Mouse (Mus musculus): ENCODE results near the gene Olfr985.

The Olfr985 gene

DNA sequence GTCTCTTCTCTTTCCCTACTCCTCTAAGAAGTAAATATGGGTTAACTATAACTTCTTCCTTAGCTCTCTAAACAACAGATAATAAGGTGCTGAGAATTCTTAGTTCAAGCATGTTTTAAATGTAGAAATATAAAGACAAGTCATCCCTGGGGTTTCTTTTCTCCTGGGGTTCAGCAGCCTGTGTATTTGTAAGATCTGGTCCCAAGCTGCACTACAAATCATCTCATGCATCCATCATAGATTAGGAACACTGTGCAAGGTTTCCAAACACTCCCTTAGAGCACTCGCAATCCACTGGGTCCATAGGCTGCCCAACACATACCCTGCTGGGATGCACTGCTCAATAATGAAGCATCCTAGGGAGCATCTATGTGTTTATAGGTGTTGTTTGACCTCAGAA, at the start of gene Olfr985:
Gene Olfr985 (minus strand): TSS at position 101 of the 400 bp plus-strand sequence.
- no peak for DNase-seq (ENCODE audit: low read depth, low spot score)

DNA sequence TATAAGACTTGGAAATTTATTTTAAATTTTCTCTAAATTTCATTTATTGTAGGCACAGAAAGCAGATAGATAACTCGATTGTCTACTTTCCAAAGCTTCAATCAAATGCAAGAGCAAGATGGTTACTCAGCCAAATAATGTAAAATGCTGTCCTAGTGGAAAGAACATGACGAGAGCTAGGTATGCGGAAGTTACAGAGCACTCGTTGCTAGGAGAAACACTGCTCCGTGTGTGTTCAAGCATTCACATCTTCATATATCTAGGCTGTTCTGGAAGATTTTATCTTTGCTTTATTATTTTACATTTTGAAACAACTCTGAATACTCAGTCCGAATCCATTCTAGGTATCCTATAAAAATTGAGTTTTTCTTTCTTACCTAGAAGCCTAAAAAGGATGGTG, 47.0 kb upstream of the Olfr985 start:
- no peak for DNase-seq (ENCODE audit: low read depth, low spot score)

DNA sequence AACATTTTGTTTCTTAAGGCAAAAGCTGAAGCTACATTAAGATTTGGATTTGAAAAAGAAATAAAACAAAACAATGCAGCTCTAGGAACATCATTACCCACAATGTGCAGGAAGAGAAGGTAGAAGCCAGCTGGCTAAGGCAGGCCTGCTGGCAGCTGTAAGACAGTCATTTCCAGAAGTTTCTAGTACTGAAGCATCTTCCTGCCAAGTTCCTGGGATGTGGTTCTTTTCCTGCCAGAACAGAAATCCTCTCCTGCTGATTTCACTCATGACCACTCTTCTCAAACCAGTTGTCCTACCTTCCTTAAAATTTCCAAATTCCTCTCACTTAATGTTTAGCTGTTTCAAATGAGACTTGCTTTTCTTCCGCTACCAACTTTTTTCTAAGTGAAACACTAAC, 36.5 kb upstream of the Olfr985 start:
- no peak for DNase-seq (ENCODE audit: low read depth, low spot score)

DNA sequence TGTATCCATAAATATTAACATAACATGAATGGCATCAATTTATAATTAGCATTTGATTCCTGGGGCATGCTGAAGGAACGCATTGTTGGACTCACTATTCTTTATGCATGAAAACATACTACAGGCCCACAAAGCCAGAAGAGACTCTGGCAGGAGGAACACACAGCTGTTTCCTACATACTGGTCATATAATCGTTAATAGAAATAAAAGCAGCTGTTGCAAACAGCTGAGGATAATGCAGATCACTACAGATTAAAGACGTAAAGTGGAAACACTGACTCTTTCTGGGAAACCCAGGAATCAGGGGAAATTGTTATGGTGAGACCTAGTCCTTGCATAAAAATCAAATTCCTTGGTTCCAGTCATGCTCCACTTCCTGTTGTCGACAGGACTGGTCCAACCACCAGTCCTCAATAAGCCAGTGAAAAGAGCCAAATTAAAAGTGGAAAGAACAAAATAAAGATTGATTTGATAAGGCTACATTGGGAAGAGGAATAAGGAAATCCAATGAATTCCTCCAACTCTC, 25.2 kb upstream of the Olfr985 start:
- no peak for DNase-seq (ENCODE audit: low read depth, low spot score)

DNA sequence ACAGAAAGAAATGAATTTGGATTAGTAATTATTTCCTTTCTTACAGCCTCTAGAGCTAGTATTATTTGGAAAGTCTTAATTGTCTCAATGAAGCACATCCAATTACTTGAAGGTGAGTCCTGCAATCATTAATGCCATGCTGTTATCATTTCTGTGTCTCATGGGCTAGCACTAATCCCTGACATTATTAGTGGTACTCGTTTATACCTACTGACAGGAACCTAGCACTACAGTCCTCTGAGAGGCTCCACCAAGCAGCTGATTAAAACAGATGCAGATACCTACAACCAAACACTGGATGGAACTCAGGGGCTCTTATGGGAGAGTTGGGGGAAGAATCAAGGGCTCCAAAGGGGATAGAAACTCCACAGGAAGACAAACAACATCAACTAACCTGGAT, 11.6 kb upstream of the Olfr985 start:
- DNase-seq (ENCODE audit: low read depth, low spot score): no peak

DNA sequence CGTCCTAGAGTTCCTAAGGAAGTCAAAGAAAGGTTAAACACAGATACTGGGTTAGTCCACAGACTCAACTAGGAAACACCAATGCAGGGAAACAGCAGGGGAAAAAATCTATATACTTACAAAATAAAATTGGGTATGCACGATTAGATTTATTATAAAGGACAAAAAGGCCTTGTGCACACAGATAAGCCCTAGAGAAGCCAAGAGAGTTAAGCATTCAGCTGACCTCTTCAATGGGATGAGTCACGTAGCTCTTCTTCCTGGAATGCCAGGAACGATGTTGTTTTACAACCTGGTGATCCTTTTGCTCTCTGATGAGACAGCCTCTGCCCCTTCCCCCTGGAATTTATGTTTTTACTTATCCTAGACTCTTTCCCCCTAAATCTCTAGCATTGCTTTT, 9.5 kb upstream of the Olfr985 start:
- no peak for DNase-seq (ENCODE audit: low read depth, low spot score)

DNA sequence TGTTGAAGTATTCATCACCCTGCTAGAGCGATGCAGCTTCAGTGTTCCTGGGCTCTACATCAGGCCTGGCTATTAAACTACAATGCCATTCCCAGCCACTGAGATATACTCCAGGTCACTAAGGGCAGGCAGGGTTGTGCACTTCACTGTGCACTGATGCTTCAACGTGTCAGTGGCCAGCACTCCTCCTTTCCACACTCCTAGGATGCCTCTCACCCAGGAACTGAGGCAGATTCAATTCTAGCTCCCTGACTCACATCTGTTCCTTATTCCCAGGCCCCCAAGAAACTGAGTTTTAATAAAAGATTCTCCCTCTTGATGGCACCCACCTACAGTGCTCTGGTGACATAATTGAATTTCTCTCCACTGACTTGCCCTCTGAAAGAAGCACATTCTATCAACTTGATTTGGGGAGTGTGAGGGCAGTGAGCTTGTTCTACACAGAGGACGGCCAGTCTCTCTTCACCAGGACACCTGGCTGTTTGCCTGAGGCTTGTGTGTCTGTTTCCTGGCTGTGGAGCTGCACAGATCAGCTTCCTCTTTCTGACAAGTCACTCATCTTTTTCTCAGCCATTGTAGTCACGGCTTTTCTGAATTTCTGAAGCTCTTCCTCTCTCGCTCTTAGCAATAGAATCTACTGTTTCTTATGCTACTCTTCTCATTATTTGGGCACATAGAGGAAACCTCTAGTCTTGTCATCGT, 7.2 kb upstream of the Olfr985 start:
- no peak for DNase-seq (ENCODE audit: low read depth, low spot score)

DNA sequence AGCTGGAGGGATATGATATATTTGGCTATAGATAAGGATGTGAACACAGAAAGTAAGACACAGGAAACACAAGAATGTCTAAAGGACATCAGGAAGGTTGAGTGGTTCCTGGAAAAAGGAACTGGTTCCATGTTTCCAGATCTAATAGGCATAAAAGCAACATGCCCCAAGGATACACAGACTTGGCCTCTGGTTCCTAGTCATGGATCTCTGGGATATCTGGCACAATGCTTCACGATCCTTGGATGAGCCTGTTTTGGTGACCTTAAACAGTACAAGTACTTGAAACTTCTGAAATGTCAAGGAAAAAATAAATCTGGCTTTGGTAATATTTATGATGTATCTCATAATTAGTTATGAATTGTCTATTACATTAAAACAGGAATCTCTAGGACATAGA, 572 bp upstream of the Olfr985 start:
- DNase-seq (ENCODE audit: low read depth, low spot score): no peak

DNA sequence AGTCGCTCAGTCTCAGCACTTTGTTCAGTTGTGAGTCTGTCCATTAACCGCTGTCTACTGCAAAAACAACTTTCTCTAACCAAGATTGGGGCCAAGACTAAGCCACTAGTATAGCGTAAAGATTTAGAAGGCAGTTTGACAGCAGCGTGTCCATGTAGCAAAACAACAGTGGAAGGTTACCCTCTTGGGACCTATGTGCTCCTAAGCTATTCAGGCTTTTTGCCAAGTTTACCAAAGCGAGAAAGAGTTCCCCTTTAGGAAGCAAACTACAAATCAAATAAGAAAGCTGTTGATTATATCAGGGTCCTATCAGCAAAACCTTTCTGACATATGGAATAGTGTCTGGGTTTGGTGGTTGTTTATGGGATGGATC, 12.7 kb downstream of the Olfr985 start:
- no peak for DNase-seq (ENCODE audit: low read depth, low spot score)

DNA sequence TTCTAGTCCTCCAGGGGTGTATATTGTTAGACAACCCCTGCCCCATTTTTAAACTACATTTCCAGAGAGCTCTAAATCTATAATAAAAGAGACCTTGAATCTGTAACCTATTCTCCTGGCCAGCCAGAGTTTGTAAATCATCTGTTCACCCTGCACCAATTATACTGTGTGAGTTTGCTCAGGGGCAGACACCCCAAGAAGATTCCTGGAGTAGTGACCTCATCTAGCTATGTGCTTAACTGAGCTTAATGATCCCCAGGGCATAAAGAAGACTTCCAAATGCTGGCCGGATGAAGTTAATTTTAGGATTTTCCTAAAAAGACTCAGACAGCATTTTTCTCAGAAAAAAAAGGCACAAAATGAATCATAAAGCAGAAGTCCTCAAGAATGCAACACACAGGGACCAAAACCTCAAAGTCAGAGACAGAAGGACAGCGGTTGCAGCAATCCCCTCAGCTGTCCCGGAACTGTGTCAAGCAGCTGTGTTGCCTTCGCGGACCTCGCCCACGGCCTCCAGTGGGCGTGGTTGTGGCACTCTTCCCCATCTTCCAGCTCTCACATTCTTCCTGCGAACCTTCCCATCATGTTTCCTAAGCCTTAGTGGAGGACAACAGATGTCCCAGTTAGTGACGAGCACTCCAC, 13.2 kb downstream of the Olfr985 start:
- DNase-seq (ENCODE audit: low read depth, low spot score): no peak

DNA sequence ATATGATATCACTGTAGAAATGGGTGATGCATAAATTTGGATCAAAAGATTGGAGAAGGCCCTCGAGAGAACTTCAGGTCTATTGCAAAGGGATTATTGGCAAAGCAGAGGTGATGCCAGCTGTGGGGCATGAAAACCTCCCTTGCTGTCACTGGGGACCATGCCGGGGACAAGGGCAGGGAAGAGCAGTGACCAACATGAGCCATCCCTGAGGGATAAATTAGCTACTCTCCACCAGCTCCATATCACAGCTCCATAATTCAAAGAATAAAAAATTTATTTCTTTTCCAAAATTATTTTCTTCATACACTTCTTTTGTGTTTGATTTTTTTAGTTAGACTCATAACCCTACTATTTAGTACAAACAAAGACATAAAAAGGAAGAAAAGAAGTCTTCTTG, 15.9 kb downstream of the Olfr985 start, which contains the start of gene Olfr984:
Gene Olfr984 (minus strand): TSS at position 101 of the 400 bp plus-strand sequence.
- no peak for DNase-seq (ENCODE audit: low read depth, low spot score)

DNA sequence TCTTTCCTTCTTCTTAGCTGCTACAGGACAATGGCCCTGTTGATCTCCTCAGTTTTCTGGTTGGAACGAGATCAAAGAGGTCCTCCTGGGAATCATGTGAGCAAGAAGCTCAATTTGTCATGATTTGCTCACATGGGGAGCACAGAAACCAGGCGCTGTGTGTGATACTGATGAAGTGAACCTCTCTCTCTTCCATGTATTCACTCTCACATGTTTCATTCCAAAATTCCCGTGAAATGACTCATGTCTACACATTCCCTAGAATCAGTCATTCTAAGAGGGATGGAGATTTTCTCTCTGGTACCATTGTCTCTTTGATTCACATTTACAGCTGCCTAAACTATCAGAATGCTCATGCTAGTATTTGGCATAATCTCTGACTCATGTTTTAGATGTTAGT, 35.2 kb downstream of the Olfr985 start:
- DNase-seq (ENCODE audit: low read depth, low spot score): no peak

DNA sequence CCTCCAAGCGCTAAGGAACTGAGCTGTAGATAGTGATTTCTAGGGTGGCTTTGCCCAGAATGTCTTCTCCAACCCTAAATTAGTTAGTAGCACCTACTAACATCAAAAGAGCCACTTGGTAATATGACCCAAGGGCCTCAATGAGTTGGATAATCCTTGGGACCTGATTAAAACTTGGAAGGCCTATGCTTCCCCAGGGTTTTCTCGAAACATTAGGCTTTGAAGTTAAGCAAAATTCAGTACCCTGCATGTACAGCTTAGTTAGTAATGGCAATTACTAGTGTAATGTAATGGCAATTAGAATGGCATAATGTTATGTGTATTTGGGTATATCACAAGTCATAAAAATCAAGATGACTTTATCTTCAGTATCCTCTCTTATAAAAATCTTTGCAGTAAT, 36.5 kb downstream of the Olfr985 start, which contains the start of gene Olfr983:
Gene Olfr983 (minus strand): TSS at position 101 of the 400 bp plus-strand sequence.
- no peak for DNase-seq (ENCODE audit: low read depth, low spot score)
